Mouse (Mus musculus): Measurements from ENCODE around the gene Phyhd1. TPM values are rescaled to one million over a fixed set of nuclear protein-coding genes. Genes with fewer than 3 reads are reported as not detected.

Phyhd1 gene
- polyA plus RNA-seq, 1 experiment from 2014 or later, result 6.9 TPM

DNA sequence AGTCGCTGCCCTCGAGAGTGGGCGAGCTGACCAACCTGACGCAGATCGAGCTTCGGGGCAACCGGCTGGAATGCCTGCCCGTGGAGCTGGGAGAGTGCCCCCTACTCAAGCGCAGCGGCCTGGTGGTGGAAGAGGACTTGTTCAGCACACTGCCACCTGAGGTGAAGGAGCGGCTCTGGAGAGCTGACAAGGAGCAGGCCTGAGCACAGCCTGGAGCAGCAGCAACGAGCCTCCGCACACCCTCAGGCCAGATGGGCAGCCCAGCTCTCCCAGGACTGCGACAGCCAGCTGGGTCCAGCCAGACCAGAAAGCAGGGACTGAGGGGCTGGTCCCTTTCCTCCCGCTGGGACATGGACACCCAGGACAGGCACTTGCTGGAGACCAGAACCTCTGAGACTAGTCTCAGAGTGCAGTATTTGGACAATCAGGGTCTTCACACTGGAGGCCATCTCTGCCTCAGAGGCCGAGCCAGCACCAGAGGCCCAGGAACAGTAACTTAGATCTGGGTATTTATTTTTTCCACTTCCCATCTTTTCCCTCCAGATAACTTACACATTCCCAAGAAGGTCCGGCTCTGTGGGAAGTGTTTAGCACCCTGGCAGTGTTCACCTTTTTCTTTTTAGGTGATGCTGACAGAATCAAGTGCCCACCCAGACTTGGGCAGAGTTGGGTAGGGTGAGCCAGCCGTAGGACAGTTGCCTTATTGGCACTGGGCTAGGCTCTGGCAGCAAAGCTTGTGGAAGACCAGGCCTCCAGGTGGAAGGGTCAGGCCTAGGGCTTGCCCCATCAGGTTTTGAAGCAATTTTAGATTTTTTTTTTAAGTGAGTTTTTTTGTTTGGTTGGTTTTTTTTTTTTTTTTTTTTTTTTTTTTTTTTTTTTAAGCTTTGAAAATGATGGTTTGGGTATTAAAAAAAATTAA lies 3.8 kb upstream of the Phyhd1 start:
- Histone ChIP-seq H3K36me3 (replicated peaks; ENCODE audit: control insufficient read depth, insufficient read depth) (peaks cover 73% of the 10 kb centered on the region), H3K27me3 (ENCODE audit: control insufficient read depth, insufficient read depth, low read length) (no peaks in the 10 kb centered on the region), H3K4me2 (replicated peaks) (no peak overlapping the region), H3K4me3 (replicated peaks; ENCODE audit: low read length) (no peak overlapping the region), H3K9me3 (ENCODE audit: control insufficient read depth, low read length) (no peaks in the 10 kb centered on the region), H3K9ac (no peak overlapping the region), H3K4me1 (replicated peaks; ENCODE audit: control insufficient read depth, insufficient read depth, low read length) (peaks cover 20% of the 10 kb centered on the region), H3K27ac (no peak overlapping the region)
- ATAC-seq (ENCODE audit: low FRiP score) (no peak), DNase-seq (ENCODE audit: low spot score) (no peak)
- 80% methylated on average over 18 of the region's 18 CpGs for WGBS

DNA sequence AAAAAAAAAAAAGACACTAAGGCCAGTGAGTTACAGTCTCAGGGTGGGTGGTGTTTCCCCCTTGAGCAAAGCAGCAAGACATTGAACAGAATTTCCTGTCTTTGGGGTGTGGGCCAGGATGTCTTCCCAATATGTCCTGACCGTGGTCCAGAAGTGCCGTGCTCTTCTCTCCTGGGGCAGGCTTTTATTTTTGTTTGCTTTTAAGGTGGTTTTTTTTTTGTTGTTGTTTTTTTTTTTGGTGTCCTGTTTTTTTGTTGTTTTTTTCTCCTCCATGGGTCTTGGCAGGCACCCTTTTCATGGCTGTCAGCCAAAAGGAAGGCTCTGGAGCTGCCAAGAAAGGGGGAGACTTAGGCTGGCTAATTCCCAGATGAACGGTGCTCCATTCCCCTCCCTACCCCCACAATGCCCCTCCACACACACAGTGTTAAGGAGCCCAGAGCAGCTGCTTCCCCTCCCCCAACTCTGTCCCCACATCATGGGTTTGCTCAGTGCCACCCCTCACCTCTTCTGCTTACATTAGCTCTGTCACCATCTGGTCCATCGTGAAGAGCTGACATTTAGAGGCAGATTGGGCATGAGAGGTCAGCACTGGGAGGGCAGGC lies 3.1 kb upstream of the Phyhd1 start:
- peaks cover 20% of the 10 kb centered on the region for H3K4me1 ChIP-seq (replicated peaks; ENCODE audit: control insufficient read depth, insufficient read depth, low read length)
- 40% methylated on average over 4 of the region's 4 CpGs for whole genome bisulfite sequencing
- no peaks in the 10 kb centered on the region for H3K9me3 ChIP-seq (ENCODE audit: control insufficient read depth, low read length)
- no peak overlapping the region for H3K27ac ChIP-seq
- H3K4me3 ChIP-seq (replicated peaks; ENCODE audit: low read length), result no peak overlapping the region
- ATAC-seq (ENCODE audit: low FRiP score), result peak; percentile 73; the same call in 1 of the 2 replicates
- peak; percentile 71 for DNase-seq (ENCODE audit: low spot score)
- no peaks in the 10 kb centered on the region for H3K27me3 ChIP-seq (ENCODE audit: control insufficient read depth, insufficient read depth, low read length)
- H3K36me3 ChIP-seq (replicated peaks; ENCODE audit: control insufficient read depth, insufficient read depth), result peaks cover 66% of the 10 kb centered on the region
- no peak overlapping the region for H3K4me2 ChIP-seq (replicated peaks)
- H3K9ac ChIP-seq, result no peak overlapping the region

DNA sequence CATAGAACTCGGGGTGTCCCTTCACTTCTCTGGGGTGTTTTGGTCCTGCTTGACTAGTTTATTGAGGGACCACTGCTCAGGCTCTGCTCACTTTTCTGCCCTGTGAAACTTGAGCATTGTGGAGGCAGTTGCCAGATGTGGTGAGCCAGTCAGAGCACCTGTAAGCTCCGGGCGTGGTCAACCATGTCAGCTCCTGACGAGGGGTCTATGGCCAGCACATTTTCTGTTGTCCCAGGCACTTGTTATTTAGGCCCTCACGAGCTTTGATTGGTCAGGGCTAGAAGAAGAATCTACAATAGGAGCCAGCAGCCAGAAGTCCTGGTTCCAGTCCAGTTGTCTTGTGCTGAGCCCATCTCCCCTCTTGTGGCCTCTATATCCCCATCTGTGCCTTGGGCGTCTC lies 2.2 kb upstream of the Phyhd1 start:
- no peaks in the 10 kb centered on the region for H3K27me3 ChIP-seq (ENCODE audit: control insufficient read depth, insufficient read depth, low read length)
- DNase-seq (ENCODE audit: low spot score) (no peak), ATAC-seq (ENCODE audit: low FRiP score) (no peak)
- no peak overlapping the region for H3K9ac ChIP-seq
- no peak overlapping the region for H3K4me2 ChIP-seq (replicated peaks)
- no peak overlapping the region for H3K4me3 ChIP-seq (replicated peaks; ENCODE audit: low read length)
- 94% methylated on average over 6 of the region's 6 CpGs for WGBS
- H3K36me3 ChIP-seq (replicated peaks; ENCODE audit: control insufficient read depth, insufficient read depth), result peaks cover 57% of the 10 kb centered on the region
- H3K27ac ChIP-seq, result no peak overlapping the region
- H3K4me1 ChIP-seq (replicated peaks; ENCODE audit: control insufficient read depth, insufficient read depth, low read length), result peaks cover 20% of the 10 kb centered on the region
- H3K9me3 ChIP-seq (ENCODE audit: control insufficient read depth, low read length), result no peaks in the 10 kb centered on the region

DNA sequence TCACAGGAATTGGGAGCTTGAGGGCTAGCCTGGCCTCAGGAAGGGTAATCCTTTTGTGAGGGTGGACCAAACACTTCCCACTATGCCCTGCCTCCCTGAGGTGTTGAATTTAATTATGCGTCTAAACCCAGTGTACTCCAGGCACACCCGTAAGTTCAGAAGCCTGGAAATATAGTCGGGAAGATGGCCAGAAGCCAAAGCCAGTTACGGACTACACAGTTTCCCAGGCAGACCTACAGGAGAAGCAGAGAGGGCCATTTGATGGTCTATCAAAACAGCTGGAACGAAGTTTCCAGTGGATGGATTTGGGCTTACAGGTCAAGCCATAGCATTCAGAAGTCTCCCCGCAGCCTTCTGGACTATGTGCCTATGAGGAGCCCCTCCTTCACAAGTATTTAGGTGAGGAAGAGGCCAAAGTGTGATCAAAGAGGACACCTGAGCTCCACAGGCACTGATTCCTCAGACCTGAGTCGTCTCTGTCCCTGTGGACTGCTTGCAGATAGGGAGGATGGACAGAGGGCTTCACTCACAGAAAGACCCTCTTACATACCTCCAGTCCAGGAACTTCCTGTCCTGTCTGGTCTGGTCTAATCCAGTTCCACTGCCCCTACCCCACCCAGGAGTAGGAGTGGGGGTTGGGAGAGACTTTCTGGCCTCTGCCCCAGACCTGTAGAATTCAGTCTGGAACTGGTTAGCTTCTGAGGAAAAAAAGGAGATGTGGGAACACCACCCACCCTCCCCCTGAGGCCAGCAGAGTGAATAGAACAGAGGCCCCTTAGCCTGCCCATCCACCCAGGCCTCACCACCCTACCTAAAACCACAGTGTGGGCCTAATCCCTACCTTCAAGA lies 1.1 kb upstream of the Phyhd1 start:
- no peak overlapping the region for H3K4me3 ChIP-seq (replicated peaks; ENCODE audit: low read length)
- peaks cover 20% of the 10 kb centered on the region for H3K4me1 ChIP-seq (replicated peaks; ENCODE audit: control insufficient read depth, insufficient read depth, low read length)
- 80% methylated on average over 7 of the region's 7 CpGs for WGBS
- peaks cover 46% of the 10 kb centered on the region for H3K36me3 ChIP-seq (replicated peaks; ENCODE audit: control insufficient read depth, insufficient read depth)
- H3K9me3 ChIP-seq (ENCODE audit: control insufficient read depth, low read length), result no peaks in the 10 kb centered on the region
- H3K27me3 ChIP-seq (ENCODE audit: control insufficient read depth, insufficient read depth, low read length), result no peaks in the 10 kb centered on the region
- DNase-seq (ENCODE audit: low spot score) (no peak), ATAC-seq (ENCODE audit: low FRiP score) (no peak)
- H3K4me2 ChIP-seq (replicated peaks), result no peak overlapping the region
- peak overlapping the region; percentile 74; the same call in 1 of the 2 replicates for H3K27ac ChIP-seq
- H3K9ac ChIP-seq, result no peak overlapping the region

DNA sequence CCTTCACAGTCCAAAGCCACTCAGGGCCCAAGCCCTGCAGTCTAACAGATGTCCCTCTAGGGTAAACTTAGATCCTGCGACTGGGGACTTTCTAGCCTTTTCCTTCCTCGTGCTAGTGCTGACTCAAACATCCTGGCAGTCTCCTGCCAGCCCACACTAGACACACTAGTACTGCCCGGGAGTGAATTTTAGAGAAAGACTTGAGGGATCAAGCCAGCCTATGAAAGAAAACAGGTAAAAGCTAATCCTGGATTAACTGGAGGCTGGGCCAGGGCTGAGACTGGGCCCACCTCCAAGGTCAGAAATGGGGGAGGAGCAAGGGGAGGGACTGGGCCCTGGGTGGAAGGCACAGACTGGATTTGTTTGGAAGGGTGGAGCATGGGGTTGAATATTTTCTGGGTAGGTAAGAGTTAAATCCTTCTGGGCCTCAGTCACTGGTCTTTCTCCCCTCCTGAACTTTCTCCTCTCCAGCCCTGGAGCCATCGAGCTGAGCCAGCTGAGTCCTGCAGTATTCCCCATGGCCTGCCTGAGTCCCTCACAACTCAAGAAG lies 464 bp downstream of the Phyhd1 start:
- peaks cover 38% of the 10 kb centered on the region for H3K36me3 ChIP-seq (replicated peaks; ENCODE audit: control insufficient read depth, insufficient read depth)
- H3K27ac ChIP-seq, result peak overlapping the region; percentile 74
- ATAC-seq (ENCODE audit: low FRiP score) (no peak), DNase-seq (ENCODE audit: low spot score) (peak; percentile 26)
- 0 out of 2 replicates have a peak overlapping the region, but pooled peaks have one; percentile 0 for H3K9ac ChIP-seq
- no peaks in the 10 kb centered on the region for H3K9me3 ChIP-seq (ENCODE audit: control insufficient read depth, low read length)
- 29% methylated on average over 4 of the region's 4 CpGs for WGBS
- no peaks in the 10 kb centered on the region for H3K27me3 ChIP-seq (ENCODE audit: control insufficient read depth, insufficient read depth, low read length)
- no peak overlapping the region for H3K4me3 ChIP-seq (replicated peaks; ENCODE audit: low read length)
- H3K4me2 ChIP-seq (replicated peaks), result no peak overlapping the region
- H3K4me1 ChIP-seq (replicated peaks; ENCODE audit: control insufficient read depth, insufficient read depth, low read length), result peaks cover 20% of the 10 kb centered on the region

DNA sequence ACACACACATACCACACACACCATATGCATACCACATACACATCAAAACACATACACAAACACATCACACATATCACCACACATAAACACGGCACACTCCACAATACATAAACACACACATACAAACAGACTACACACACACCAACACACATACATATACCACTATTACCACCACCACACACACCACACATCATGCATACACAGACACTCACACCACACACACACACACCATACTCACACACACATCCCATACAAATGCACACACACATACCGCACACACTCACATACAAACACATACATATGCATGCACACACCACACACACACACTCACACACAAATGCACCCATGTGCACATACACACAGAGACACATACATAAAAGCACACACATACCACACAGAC lies 1.5 kb downstream of the Phyhd1 start:
- Histone ChIP-seq H3K4me1 (replicated peaks; ENCODE audit: control insufficient read depth, insufficient read depth, low read length) (peaks cover 20% of the 10 kb centered on the region), H3K4me3 (replicated peaks; ENCODE audit: low read length) (no peak overlapping the region), H3K36me3 (replicated peaks; ENCODE audit: control insufficient read depth, insufficient read depth) (peaks cover 28% of the 10 kb centered on the region), H3K4me2 (replicated peaks) (no peak overlapping the region), H3K27me3 (ENCODE audit: control insufficient read depth, insufficient read depth, low read length) (no peaks in the 10 kb centered on the region), H3K27ac (no peak overlapping the region), H3K9ac (no peak overlapping the region), H3K9me3 (ENCODE audit: control insufficient read depth, low read length) (no peaks in the 10 kb centered on the region)
- ATAC-seq (ENCODE audit: low FRiP score) (no peak), DNase-seq (ENCODE audit: low spot score) (no peak)
- WGBS, result 95% methylated on average over 2 of the region's 2 CpGs

DNA sequence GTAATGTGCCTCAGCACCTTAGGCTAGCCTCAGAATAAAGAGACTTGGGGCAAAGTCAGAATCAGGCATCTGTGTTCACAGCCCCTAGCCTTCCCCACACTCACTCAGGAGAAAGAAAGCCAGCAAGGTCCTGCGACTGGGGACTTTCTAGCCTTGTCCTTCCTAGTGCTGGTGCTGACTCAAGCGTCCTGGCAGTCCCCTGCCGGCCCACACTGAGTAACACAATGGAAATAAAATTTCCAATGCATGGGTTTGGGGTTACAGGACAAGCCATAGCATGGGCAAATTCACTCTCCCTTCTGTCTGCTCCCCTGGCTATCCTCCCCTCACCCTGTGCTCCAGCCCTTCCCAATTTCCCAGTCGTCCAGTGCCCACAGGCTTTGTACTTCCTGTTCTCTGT lies 2.4 kb downstream of the Phyhd1 start:
- Histone ChIP-seq H3K9ac (no peak overlapping the region), H3K9me3 (ENCODE audit: control insufficient read depth, low read length) (no peaks in the 10 kb centered on the region), H3K4me1 (replicated peaks; ENCODE audit: control insufficient read depth, insufficient read depth, low read length) (peaks cover 17% of the 10 kb centered on the region), H3K27ac (no peak overlapping the region), H3K4me2 (replicated peaks) (no peak overlapping the region), H3K27me3 (ENCODE audit: control insufficient read depth, insufficient read depth, low read length) (no peaks in the 10 kb centered on the region), H3K36me3 (replicated peaks; ENCODE audit: control insufficient read depth, insufficient read depth) (peaks cover 19% of the 10 kb centered on the region), H3K4me3 (replicated peaks; ENCODE audit: low read length) (no peak overlapping the region)
- DNase-seq (ENCODE audit: low spot score) (no peak), ATAC-seq (ENCODE audit: low FRiP score) (no peak)
- WGBS, result 55% methylated on average over 4 of the region's 4 CpGs

DNA sequence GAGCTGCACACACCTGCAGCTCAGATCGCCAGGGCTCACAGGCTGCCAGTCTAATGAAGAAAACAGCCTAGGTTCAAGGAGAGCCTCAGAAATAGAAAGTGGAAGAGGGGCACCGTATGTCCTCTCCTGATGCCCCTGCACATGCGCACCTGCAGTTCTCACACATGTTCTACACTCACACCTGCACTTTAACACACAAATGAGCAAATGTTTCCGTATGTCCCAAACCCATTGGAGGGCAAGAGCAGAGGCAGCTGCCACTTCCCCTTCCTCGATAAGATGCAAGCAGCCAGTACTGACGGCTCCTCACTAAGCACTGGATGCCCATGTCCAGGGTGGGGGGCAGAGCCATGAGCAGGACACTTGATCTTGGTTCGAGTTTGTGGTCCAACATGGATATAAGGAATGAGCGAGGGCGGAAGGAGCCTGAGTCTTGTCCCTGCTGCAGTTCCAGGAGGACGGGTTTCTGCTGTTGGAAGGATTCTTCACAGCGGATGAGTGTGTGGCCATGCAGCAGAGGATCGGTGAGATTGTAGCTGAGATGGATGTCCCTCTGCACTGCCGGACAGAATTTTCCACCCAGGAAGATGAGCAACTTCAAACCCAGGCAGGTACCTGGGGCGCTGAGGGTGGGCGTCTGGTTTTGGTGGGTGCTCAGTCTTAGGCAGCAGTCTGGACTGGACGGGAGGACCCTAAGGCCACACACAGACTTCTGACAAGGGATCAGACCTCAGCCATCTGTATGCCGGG lies 3.4 kb downstream of the Phyhd1 start:
- Histone ChIP-seq H3K9me3 (ENCODE audit: control insufficient read depth, low read length) (no peaks in the 10 kb centered on the region), H3K27ac (no peak overlapping the region), H3K4me3 (replicated peaks; ENCODE audit: low read length) (no peak overlapping the region), H3K36me3 (replicated peaks; ENCODE audit: control insufficient read depth, insufficient read depth) (peaks cover 8% of the 10 kb centered on the region), H3K4me1 (replicated peaks; ENCODE audit: control insufficient read depth, insufficient read depth, low read length) (peaks cover 17% of the 10 kb centered on the region), H3K9ac (no peak overlapping the region), H3K27me3 (ENCODE audit: control insufficient read depth, insufficient read depth, low read length) (no peaks in the 10 kb centered on the region), H3K4me2 (replicated peaks) (no peak overlapping the region)
- ATAC-seq (ENCODE audit: low FRiP score) (no peak), DNase-seq (ENCODE audit: low spot score) (no peak)
- 92% methylated on average over 17 of the region's 17 CpGs for WGBS

Data from hindbrain, embryonic 14.5 days (tissue).